Mouse (Mus musculus) layer of hippocampus, adult 8-10 months (tissue): Measurements from ENCODE around the gene Acap3. TPM values are rescaled to one million over a fixed set of nuclear protein-coding genes. Genes with fewer than 3 reads are reported as not detected.

Experiments used
- DNase-seq, 2 experiments: peaks; one replicate each; pipeline ENCODE4 v3.0.0; 2022; ENCODE audit warnings: low spot score in 2 of 2
- total RNA-seq, 4 experiments: library from RNA; stranded (reverse); gene quantifications; 2 replicates each; pipeline ENCODE4 v1.2.4; 2022

Acap3 gene
- 100 to 1,000 TPM; 116 to 124 (median 120) TPM for total RNA-seq

GRCm38 (mm10) chr4:155891551-155892001 lies at the start of gene Acap3, which contains the start of gene Pusl1:
Gene Acap3 (plus strand): TSS chr4:155891822.
Gene Pusl1 (minus strand): TSS chr4:155891781.
- DNase-seq, result peak; percentile 91 to 96

GRCm38 (mm10) chr4:155843231-155843630 lies 48.4 kb upstream of the Acap3 start:
- no peak for DNase-seq

- DNase-seq, result peak; percentile 80 to 91
These were observed 44.6 kb upstream of the Acap3 start, which contains the start of gene Dvl1 for GRCm38 (mm10) chr4:155846871-155847578. Gene Dvl1 (plus strand): TSS chr4:155847402.

GRCm38 (mm10) chr4:155847591-155848352 lies 43.9 kb upstream of the Acap3 start:
- DNase-seq, result peak in 1 of 2 experiments; percentile 39

GRCm38 (mm10) chr4:155848434-155849095 lies 43.1 kb upstream of the Acap3 start:
- no peak for DNase-seq

- no peak for DNase-seq
These were observed 42.2 kb upstream of the Acap3 start for GRCm38 (mm10) chr4:155849391-155849790.

- no peak for DNase-seq
These were observed 41.7 kb upstream of the Acap3 start for GRCm38 (mm10) chr4:155849792-155850451.

- no peak for DNase-seq
These were observed 40.3 kb upstream of the Acap3 start for GRCm38 (mm10) chr4:155851368-155851767.

- DNase-seq, result no peak
These were observed 39.6 kb upstream of the Acap3 start for GRCm38 (mm10) chr4:155851951-155852411.

- DNase-seq, result no peak
These were observed 38.2 kb upstream of the Acap3 start for GRCm38 (mm10) chr4:155853421-155853820.

GRCm38 (mm10) chr4:155854991-155855390 lies 36.6 kb upstream of the Acap3 start:
- no peak for DNase-seq

- no peak for DNase-seq
These were observed 35.6 kb upstream of the Acap3 start for GRCm38 (mm10) chr4:155856071-155856470.

GRCm38 (mm10) chr4:155856881-155857280 lies 34.7 kb upstream of the Acap3 start:
- no peak for DNase-seq

- DNase-seq, result no peak
These were observed 32.3 kb upstream of the Acap3 start for GRCm38 (mm10) chr4:155859318-155859717.

GRCm38 (mm10) chr4:155861787-155862186 lies 29.8 kb upstream of the Acap3 start:
- DNase-seq, result no peak

GRCm38 (mm10) chr4:155863001-155863400 lies 28.6 kb upstream of the Acap3 start, which contains the start of gene Tas1r3:
Gene Tas1r3 (minus strand): TSS chr4:155863362.
- DNase-seq, result peak in 1 of 2 experiments; percentile 4

GRCm38 (mm10) chr4:155868614-155869298 lies 22.9 kb upstream of the Acap3 start:
- DNase-seq, result peak in 1 of 2 experiments; percentile 11

GRCm38 (mm10) chr4:155869317-155870033 lies 22.1 kb upstream of the Acap3 start, which contains the start of the genes Cptp and Ints11:
Gene Cptp (minus strand): TSS chr4:155869440.
Gene Ints11 (plus strand): TSS chr4:155869546.
- peak; percentile 94 to 95 for DNase-seq

GRCm38 (mm10) chr4:155871404-155871803 lies 20.2 kb upstream of the Acap3 start:
- no peak for DNase-seq

- no peak for DNase-seq
These were observed 8.0 kb upstream of the Acap3 start for GRCm38 (mm10) chr4:155883587-155883986.
